Mouse (Mus musculus): ENCODE measurements around the gene Rnf5. TPM values are rescaled to one million over a fixed set of nuclear protein-coding genes. Genes with fewer than 3 reads are reported as not detected.
A peak's percentile ranks its signal among the peaks of the same experiment; 100 is the strongest.

Gene Rnf5
- polyA plus RNA-seq, 1 experiment = 189 TPM

- TF ChIP-seq CTCF (IDR thresholded peaks at IDR 0.05; ENCODE audit: borderline replicate concordance, extremely low read depth, insufficient read depth, insufficient read length) (no peak), POLR2A (IDR thresholded peaks at IDR 0.05; ENCODE audit: borderline replicate concordance, extremely low read depth, insufficient read depth, insufficient read length, poor library complexity, severe bottlenecking) (no peak)
- no peak for DNase-seq (ENCODE audit: low read depth)
Measured at GRCm38 (mm10) chr17:34621006-34621405, 17.5 kb upstream of the Rnf5 start.

GRCm38 (mm10) chr17:34618999-34619398 lies 15.5 kb upstream of the Rnf5 start:
- DNase-seq (ENCODE audit: low read depth) = peak; percentile 65
- TF ChIP-seq POLR2A (IDR thresholded peaks at IDR 0.05; ENCODE audit: borderline replicate concordance, extremely low read depth, insufficient read depth, insufficient read length, poor library complexity, severe bottlenecking) (no peak), CTCF (IDR thresholded peaks at IDR 0.05; ENCODE audit: borderline replicate concordance, extremely low read depth, insufficient read depth, insufficient read length) (peak; percentile 71; the same call in 1 of the 2 replicates)

GRCm38 (mm10) chr17:34615871-34616270 lies 12.4 kb upstream of the Rnf5 start, which contains the start of gene Egfl8:
Egfl8 (minus strand) TSS chr17:34615971.
- no peak for DNase-seq (ENCODE audit: low read depth)
- TF ChIP-seq POLR2A (IDR thresholded peaks at IDR 0.05; ENCODE audit: borderline replicate concordance, extremely low read depth, insufficient read depth, insufficient read length, poor library complexity, severe bottlenecking) (no peak), CTCF (IDR thresholded peaks at IDR 0.05; ENCODE audit: borderline replicate concordance, extremely low read depth, insufficient read depth, insufficient read length) (no peak)

DNA sequence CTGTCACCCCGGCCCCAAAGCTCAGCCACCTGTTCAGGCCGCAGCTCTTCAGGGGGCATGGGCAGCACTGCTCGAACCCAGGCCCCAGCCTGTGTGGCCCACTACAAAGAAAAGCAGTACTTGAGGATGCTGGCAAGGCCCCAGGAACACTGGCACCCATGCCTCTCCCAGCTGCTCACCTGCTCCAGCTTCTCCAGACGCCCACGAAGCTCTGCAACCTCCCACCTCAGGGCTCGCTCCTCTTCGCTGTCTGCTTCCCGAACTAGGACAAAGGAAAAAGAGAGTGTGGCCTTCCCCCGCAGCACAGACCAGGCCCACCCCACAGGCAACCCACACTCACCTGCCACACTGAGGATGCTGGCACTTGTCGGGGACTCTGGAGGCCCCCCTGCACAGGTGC lies 10.3 kb upstream of the Rnf5 start:
- no peak for DNase-seq (ENCODE audit: low read depth)
- TF ChIP-seq CTCF (IDR thresholded peaks at IDR 0.05; ENCODE audit: borderline replicate concordance, extremely low read depth, insufficient read depth, insufficient read length) (no peak), POLR2A (IDR thresholded peaks at IDR 0.05; ENCODE audit: borderline replicate concordance, extremely low read depth, insufficient read depth, insufficient read length, poor library complexity, severe bottlenecking) (no peak)

DNA sequence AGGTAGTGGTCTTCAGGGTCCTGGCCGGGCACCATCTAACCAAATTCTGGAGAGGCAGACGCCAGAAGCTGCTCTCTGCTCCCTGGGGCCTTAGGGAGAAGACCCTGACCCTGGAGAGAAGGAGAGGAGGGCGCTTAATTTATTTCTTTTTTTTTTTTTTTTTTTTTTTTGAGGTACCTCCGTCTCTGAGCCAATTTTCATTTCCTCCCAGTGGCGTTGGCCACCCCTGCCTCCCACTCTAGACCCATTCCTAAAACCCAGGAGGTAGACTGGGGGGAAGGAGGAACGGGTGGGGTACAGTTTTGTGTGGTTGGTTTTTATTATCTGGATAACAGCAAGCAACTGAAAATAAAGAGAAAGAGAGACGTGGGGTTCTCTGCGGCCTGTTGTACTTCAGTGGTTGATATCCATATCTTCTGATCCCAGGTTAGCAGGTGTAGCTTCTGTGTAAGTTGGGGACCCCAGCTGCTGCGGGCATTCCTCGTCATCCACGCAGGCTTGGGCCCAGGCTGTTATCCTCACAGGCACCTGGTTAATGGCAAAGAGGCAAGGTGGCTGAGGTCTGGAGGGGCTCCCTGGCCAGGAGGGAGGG lies 9.7 kb upstream of the Rnf5 start:
- no peak for DNase-seq (ENCODE audit: low read depth)
- TF ChIP-seq CTCF (IDR thresholded peaks at IDR 0.05; ENCODE audit: borderline replicate concordance, extremely low read depth, insufficient read depth, insufficient read length) (no peak), POLR2A (IDR thresholded peaks at IDR 0.05; ENCODE audit: borderline replicate concordance, extremely low read depth, insufficient read depth, insufficient read length, poor library complexity, severe bottlenecking) (no peak)

GRCm38 (mm10) chr17:34611050-34611449 lies 7.6 kb upstream of the Rnf5 start:
- no peak for DNase-seq (ENCODE audit: low read depth)
- no peak for TF ChIP-seq CTCF (IDR thresholded peaks at IDR 0.05; ENCODE audit: borderline replicate concordance, extremely low read depth, insufficient read depth, insufficient read length)
- no peak for TF ChIP-seq POLR2A (IDR thresholded peaks at IDR 0.05; ENCODE audit: borderline replicate concordance, extremely low read depth, insufficient read depth, insufficient read length, poor library complexity, severe bottlenecking)

- TF ChIP-seq CTCF (IDR thresholded peaks at IDR 0.05; ENCODE audit: borderline replicate concordance, extremely low read depth, insufficient read depth, insufficient read length) (no peak), POLR2A (IDR thresholded peaks at IDR 0.05; ENCODE audit: borderline replicate concordance, extremely low read depth, insufficient read depth, insufficient read length, poor library complexity, severe bottlenecking) (no peak)
- no peak for DNase-seq (ENCODE audit: low read depth)
Measured at GRCm38 (mm10) chr17:34607997-34608396, 4.5 kb upstream of the Rnf5 start.

GRCm38 (mm10) chr17:34606186-34607039 lies 2.9 kb upstream of the Rnf5 start:
- TF ChIP-seq CTCF (IDR thresholded peaks at IDR 0.05; ENCODE audit: borderline replicate concordance, extremely low read depth, insufficient read depth, insufficient read length) (no peak), POLR2A (IDR thresholded peaks at IDR 0.05; ENCODE audit: borderline replicate concordance, extremely low read depth, insufficient read depth, insufficient read length, poor library complexity, severe bottlenecking) (no peak)
- no peak for DNase-seq (ENCODE audit: low read depth)

GRCm38 (mm10) chr17:34605609-34606008 lies 2.1 kb upstream of the Rnf5 start:
- TF ChIP-seq CTCF (IDR thresholded peaks at IDR 0.05; ENCODE audit: borderline replicate concordance, extremely low read depth, insufficient read depth, insufficient read length) = no peak
- peak; percentile 85 for TF ChIP-seq POLR2A (IDR thresholded peaks at IDR 0.05; ENCODE audit: borderline replicate concordance, extremely low read depth, insufficient read depth, insufficient read length, poor library complexity, severe bottlenecking)
- peak; percentile 99 for DNase-seq (ENCODE audit: low read depth)

GRCm38 (mm10) chr17:34604511-34605237 lies 1.2 kb upstream of the Rnf5 start:
- TF ChIP-seq CTCF (IDR thresholded peaks at IDR 0.05; ENCODE audit: borderline replicate concordance, extremely low read depth, insufficient read depth, insufficient read length) = no peak
- TF ChIP-seq POLR2A (IDR thresholded peaks at IDR 0.05; ENCODE audit: borderline replicate concordance, extremely low read depth, insufficient read depth, insufficient read length, poor library complexity, severe bottlenecking) = no peak
- no peak for DNase-seq (ENCODE audit: low read depth)

GRCm38 (mm10) chr17:34604061-34604508 lies 595 bp upstream of the Rnf5 start, which contains the start of gene Agpat1:
Agpat1 (plus strand) TSS chr17:34604262.
- no peak for TF ChIP-seq CTCF (IDR thresholded peaks at IDR 0.05; ENCODE audit: borderline replicate concordance, extremely low read depth, insufficient read depth, insufficient read length)
- peak; percentile 45; the same call in 1 of the 2 replicates for TF ChIP-seq POLR2A (IDR thresholded peaks at IDR 0.05; ENCODE audit: borderline replicate concordance, extremely low read depth, insufficient read depth, insufficient read length, poor library complexity, severe bottlenecking)
- no peak for DNase-seq (ENCODE audit: low read depth)

Measured in brain, embryonic 14.5 days (tissue).